Mouse (Mus musculus): ENCODE measurements at regions not wholly inside any gene's neighbourhood (a gene's known extent, or its start where the extent isn't known, plus 50 kb on each side); places are given as distances from the start of the nearest gene placed in this dataset.

DNA sequence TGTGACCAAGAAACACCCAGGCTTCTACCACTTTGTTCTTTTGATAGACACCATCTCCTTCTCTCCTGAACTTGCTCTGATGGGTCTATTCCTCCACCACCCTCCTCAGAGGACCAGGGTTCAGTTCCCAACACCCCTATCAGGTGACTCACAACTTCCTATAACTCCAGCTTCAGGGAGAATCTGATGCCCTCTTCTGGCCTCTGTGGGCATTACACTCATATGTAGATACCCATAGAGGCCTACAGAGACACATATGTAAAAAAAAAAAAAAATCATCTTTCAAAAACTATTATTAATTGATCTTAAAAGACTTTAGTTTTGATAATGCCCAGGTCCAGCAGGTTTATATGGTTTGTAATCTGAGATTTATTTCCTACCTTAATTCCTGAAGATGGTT, 505.9 kb upstream of the Tmem132c start:
- no peak for DNase-seq

DNA sequence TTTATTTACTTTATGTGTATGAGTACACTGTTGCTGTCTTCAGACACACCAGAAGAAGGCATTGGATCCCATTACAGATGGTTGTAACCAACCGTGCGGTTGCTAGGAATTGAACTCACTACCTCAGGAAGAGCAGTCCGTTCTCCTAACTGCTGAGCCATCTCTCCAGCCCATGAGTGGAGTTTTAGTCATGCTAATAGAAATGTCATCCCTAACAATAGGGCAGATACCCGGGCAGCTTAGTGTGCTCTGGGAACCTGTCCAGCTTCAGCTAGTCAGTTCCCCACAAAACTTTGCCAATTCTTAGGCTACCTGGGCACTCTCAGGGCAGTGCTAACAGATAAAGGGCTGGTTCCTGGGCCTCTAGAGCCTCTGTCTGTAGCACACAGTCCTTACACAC, 503.9 kb upstream of the Tmem132c start:
- DNase-seq = no peak

DNA sequence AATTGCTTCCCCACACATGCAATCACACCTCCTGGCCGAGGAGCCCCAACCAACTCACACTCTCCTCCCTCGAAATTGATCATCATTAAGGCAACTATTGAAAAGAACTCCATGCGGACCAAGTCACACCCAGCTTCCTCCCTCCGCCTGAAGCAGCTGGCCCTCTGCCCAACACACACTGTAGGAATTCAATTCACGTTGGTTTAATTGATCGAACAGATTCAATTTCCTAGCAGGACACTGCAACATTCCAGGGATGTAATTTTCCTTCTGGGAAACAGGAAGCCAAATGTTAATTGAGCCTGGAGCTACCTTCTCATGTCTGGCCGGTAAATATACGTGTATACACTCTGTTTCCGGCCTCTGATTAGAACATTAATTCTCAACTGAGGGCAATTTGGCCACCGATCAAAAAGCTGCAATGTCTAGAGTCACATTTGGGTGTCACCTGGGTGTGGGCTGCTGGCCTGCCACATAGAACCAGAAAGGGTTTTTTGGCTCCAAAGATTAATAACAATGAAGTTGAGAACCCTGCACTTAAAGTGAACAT, 500.7 kb upstream of the Tmem132c start:
- DNase-seq = no peak

DNA sequence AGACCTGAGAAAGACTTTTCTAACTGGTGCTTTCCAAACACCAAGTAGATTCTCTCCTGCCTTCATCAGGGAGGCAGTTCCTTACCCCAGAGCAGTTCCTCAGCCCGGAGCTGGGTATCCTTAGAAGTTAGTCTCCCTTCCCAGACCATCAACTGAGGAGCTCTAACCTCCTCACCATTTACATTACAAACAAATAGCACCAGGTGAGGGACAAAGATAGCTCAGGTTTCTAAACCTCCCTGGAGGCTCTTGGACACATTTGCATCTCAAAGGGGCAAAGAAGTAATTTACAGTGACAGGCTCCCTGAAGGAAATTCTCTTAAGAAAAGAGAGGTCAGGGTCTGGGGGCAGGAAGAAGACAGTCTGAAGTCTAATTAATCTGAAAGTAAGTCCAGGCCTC, 486.5 kb upstream of the Tmem132c start:
- DNase-seq = no peak

DNA sequence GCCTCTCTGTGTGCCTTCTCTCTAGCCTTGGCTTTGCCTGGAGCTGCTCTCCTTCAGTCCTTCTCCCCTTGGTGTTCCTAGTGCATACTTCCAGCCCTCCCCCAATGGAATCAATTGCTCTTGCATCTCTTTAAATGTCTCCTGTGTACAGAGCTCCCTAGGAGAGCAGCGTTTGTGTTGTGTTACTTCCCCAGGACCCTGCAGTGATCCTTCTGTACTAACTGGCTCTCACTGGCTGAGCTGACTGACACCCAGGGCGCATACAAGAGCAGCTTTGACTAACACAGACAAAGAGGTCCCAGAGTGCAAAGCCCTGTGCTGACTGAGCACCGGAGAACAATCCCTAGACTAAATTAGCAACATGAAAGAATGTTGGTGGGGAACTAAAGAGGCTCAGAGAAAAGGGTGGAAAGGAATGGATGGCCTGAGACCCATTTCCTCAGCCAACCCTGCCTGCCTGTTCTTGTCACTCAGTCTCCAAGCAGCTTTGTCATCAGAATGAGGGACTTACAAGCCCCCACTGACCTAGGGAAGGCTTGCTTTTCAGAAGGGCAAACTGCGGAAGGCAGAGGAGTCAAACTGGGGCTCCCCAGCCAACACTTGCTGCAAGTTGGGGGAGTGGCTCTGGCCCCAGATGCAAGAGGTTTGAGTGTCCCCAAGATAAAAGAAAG, 476.4 kb upstream of the Tmem132c start:
- no peak for DNase-seq

DNA sequence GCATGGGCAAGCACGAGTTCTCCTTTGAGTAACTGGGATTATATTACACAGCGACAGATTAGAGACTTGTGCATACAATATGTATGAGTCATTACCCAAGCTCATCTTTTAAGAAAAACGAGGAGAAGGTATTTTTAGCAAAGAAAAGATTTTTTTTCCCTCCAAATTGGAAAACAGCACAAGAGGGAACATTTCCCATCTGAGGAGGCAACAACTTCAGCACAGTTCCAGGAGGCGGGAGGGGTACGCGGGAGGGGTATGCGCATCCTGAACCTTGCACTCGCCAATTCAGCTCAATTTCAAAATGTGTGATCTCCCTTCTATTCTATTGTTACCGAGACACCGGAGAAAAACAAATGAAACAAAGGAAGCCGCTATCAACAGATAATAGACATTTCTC, 472.6 kb upstream of the Tmem132c start:
- DNase-seq = no peak

DNA sequence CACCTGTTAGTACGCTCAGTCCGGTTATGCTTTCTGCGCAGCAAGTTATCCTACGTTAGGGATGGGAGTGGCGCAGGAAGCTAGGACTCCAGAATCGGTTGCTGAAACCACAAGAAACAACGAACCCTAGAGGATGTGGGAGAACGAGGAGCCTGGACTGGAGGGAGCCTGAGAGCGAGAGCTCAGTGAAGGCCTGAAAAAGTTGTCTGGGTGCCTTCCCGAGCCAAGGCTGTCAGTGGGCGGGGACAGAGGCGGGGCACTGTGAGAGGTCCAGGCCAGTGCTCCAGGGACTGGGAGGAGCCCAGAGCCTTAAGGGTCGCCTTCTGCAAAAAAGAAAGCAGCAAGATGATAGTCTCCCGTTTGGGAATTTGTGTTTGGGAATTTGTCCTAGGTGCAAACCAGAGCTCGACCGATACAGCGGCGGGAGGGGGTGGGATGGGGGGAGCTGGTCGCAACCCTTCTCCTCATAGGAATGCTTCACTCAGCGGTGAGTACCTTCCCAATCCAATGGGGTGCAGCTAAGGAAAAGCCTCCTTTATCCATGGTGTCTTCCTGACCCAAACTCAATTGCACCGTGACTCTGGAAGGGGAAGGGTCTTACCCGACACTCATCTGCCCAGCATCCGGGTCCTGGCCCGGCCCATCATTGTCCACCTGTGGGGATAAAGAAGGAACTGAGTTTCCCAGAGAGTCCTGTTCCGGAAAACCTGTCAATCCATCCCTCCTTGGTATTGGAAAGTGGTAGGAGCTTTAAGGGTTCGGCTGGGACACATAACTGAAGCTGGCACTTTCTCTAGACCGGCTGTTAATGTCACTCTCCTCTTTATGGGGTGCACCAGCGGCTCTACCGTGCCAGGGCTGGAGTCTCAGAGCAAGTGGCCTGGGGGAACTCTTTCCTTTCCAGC, 453.6 kb upstream of the Tmem132c start:
- DNase-seq = peak; percentile 46

DNA sequence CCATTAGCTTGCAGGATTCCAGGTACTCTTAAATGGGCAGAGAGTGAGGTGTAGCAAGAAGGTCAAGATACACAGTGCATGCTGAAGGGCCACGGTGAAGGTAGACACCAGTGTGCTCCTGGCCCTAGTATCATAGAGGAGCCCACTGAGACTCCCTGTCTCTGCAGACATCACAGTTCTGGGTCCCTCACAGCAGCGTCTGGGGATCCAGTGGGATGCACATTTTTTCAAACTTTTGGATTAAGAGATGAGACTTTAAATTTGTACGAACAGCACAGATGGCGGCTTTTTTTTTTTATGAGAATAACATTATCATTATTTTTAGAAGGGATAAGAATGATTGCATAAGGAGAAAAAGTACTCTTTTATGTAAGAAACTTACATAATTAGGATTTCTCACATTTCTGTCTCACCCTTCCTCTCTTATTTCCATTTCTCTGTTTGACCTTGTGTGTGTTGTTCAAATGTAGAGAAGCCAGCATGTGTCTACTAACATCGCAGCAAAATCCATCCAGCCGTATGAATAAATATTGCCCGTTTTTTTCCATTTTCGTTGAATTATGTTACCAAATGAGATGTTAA, 441.8 kb upstream of the Tmem132c start:
- DNase-seq = no peak

DNA sequence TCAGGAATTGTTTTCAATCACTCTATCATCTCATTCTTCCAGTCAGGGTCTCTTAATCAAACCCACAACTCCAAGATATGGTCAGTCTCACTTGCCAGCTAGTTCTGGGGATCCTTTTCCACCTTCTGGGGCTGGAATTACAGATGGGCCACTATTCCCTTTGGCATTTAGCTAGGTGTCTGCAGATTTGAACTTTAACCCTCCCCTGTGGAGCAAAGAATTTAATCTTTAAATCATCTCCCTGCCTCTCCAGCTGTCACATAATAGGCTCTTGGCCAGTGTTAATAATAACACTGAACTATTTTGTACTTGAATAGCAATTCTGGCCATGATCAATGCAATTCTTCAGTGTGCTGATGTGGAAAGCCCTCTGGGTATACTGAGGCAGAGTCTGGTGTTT, 435.0 kb upstream of the Tmem132c start:
- DNase-seq = no peak

DNA sequence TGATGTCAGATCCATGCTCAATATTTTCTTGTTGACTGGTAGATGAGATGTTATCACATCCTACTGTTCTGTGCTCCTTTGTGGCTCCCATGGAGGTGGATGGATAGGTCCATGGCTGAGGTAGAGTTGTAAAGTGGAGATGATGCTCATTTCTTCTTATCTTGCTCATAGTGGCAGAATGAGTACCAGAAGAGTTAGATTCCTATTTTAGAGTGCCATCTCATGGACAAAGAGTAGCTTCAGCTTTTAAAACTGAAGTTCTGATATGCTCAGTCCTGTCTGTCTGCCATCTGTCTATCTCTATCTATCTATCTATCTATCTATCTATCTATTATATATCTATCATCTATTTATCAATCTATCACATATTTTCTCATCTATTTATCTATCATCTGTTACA, 425.5 kb upstream of the Tmem132c start:
- DNase-seq = no peak

DNA sequence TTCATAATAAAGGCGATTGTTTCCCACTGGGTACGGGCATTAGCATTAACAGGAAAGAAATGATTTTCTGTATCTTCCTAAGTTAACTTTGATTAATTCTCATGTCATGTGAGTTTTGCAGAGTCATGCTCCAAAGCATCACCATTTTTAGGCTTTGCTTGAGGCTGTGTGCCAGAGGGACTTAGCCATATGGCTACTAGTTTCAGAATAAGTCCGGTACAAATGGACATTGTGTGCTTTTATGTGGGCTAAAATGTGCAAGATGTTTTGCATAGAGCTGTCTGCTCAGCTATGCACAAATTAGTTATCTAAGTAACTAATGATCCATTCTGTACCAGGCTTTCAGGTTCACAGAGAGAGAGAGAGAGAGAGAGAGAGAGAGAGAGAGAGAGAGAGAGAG, 406.2 kb upstream of the Tmem132c start:
- DNase-seq = no peak

DNA sequence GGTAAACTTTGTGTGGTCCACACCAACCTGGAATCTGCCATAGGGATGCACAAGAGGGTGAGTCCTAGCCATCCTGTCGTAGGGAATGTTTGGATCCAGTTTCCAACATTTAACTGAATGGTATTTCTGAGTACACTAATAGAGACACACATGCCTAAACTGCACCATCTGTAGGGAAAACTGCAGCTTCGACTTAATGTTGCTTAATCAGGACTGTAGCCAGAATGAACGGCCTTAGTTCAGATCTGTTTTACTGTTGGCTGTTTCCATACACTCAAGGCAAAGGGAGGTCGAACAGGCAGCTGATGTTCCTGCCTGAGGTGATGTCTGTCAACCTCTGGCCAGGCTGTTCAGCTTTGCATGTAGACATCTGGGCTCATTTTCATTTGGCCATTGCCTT, 399.0 kb upstream of the Tmem132c start:
- DNase-seq = no peak

DNA sequence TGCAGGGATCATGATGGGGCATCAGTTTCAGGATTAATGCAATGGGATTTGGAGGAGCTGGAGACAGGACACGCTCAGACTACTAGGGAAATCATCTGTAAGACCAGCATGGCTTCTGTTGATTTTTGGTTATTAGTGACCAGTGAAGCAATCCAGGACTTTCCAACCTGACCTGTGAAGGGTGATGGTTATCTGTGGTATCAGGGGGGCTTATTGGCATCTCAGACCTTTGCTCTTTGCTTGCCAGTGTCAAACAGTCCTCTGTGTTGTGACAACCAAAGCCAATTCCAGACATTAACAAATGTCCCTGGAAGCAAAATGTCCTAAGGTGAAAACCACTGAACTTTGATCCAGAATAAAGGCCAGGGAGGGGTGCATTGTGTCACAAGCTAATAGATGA, 379.5 kb upstream of the Tmem132c start:
- DNase-seq = no peak

DNA sequence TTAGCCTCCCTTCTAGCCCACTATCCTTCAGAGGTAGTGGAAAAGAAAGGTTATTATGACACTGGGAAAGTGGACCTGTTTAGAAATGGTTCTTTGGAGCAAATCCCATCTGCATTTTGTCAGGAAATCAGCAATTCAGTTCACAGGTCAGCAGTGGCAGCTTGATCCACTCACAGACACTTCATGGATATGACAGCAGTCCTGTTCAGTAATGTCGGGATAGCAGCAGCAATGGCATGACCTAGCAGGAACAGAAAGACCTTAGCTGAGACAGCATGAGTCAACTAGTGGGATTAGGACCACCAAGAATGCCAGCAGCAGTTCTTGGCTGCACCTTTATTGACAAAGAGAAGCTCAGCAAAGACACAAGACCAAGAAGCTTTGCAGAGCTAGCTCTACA, 365.8 kb upstream of the Tmem132c start:
- no peak for DNase-seq

DNA sequence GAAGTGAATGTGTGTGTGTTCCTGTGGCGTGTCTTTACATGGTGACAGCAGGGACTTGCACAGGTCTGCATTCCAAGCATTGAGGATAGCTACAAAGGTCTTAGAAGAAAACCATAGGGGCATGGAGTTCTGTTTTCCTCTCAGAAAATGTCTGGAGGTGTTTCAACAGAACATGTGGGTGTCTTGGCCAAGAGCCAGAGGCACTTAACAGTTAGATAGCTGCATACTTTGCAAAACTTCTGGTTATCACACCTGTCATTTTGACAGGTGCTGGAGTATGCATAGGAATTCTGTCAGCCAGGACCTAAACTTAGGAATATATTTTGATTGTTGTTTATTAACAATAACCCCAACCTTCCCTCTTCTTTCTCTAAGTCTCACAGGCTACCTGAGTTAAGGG, 350.9 kb upstream of the Tmem132c start:
- peak; percentile 41 for DNase-seq

DNA sequence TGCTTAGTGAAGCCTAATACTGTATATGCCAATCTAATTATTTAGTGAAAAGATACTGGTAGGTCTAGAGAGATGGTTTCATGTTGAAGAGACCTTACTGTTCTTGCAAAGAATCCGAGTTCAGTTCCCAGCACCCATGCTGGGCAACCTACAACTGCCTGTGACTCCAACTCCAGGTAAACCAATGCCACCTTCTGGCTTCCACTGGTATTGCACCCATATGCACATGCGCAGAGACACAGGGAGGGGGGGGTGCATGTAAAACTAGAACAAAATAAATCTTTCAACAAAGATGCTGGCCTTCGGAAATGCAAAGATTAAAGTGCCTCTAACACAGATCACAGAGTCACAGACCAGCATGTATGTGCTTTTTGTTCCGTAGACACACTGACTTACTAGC, 348.5 kb upstream of the Tmem132c start:
- no peak for DNase-seq

DNA sequence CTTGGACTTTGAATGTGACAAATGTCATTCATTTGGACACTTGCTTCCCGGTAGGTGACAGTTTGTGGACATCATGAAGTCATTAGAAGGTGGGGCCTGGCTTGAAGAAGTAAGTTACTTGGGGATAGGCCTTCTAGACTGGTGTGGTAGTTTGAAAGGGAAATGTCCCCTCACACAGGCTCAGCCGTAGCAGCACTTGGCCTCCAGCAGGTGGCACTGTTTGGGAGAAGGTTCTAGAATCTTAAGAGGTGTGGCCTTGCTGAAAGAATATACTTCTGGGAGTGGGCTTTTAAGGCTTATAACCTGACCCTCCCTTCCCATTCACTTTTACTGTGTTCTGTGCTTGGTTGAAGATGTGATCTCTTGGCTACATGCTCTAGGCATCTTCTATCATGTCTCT, 331.5 kb upstream of the Tmem132c start:
- no peak for DNase-seq

DNA sequence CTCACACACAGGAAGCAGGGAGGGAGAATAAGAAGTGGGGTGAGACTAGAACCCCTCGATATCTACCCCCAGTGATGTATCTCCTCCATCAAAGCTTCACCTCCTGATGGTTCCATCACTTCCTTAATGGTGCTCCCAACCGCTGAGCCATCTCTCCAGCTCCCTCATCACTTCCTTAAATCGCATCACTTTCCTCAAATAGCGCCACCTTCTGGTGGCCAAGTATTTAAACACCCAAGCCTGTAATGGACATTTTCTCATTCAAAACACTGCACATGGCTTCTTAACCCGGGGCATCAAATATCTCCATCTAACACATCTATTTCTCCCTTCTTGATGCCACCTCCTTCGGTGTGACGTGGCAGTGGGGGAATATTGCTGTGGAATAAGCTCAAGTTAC, 324.3 kb upstream of the Tmem132c start:
- DNase-seq = no peak

DNA sequence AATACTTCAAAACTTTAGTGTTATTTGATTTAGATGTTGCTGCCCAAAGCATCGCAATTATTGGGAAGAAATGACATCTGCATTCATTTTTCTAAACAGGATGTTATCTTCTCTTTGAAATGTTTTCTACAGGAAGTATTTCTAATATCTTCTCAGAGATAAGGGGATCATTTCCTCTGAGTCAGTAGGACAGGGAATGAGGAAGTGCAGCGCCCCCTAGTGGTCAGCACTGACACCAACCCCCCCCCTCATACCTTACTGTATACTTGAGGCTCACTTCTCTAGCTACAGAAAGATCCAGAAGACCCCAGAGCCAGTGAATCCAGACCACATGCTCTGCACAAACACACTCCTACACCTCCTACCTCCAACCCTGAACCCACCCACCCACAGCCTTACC, 308.1 kb upstream of the Tmem132c start:
- no peak for DNase-seq

DNA sequence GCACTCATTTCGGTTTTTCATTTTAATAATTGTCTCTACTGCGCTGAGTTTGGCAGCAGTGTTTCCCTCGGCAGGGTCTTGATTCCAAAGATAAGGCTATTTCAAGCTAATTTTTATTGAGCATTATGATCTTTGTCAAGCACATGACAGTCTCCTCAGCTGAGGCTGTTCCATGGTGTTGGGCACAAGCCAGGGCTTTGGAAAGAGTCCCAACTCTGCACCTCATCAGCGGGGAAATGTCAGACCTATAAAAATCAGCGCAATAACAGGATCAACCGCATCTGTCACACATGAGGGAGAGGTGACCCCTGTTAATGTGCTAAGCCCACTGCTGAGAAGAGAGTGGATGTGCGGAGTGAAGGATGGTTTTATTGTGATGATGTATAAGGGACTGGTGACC, 296.7 kb upstream of the Tmem132c start:
- peak; percentile 42 for DNase-seq

DNA sequence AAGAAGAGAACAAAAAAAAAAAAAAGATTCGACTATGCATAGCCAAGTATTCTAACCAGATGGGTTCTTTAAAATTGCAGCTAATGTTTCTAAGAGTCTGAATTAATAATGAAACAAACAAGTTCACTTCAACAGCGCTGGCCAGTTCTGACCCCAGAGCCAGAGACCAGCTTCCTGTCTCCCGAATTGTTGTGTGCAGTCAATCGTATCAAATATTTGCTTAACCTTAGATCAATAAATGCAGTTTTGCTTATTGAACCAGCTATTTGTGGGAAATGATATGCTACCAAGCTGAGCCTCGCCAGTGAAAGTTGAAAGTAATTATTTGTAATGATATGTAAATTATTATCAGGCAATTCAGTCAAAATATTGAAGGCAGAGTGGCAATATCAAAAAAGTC, 287.4 kb upstream of the Tmem132c start:
- DNase-seq = no peak

DNA sequence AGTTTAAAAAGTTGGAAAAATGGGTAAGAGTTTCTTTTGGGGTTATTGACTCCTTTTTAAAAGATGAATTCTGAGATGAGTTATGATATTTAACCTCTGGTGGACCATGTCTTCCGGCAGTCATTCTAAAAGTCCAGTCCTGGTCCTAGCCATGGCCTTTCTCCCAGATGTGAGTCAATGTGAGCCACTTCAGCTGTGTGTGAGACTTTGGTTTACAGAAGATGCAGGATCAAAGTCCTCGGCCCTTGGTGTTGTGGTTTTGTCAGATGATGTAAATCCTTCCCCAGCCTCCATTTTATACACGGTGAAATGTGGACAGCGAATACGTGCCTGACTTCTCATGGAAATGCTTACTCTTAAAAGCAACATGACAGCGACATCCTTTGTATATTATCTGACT, 287.0 kb upstream of the Tmem132c start:
- DNase-seq = no peak

DNA sequence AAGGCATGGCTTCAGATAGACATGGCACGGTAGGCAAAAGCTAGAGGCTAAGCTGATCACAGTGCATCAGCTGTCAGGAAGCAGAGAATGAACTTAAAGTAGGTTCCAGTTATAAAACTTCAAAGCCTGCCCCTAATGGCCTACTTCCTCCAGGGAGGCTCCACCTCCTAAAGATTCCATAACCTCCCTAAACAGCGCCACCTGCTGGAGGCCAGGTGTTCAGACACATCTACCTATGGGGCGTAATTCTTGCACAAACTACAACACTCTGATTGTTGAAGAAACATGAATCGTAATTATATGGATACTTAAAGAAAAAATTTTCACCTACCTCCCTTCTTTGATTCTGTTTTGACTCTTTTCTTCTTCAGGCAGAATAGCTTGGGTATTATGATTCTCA, 277.0 kb upstream of the Tmem132c start:
- DNase-seq = no peak

DNA sequence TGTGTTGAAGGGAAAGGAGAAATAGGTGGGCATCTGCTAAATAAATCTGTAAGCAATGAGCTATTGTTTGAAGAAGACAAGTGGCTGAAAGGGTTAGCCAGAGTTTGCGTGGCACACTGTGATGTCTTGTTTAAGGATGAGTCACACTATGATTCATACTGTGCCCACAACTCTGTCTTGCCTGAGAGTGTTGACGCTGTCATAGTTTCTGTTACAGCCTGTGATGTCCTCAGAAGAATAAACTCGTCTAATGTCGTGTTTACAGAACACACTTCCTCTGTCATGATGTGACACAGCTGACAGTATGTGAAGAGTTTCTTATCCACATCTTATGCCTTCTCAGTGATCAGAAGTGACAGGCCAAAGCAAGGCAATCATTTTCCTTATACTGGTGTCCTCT, 274.5 kb upstream of the Tmem132c start:
- no peak for DNase-seq

Data from heart, postnatal 4 days (tissue).